In the genomic region with DNA sequence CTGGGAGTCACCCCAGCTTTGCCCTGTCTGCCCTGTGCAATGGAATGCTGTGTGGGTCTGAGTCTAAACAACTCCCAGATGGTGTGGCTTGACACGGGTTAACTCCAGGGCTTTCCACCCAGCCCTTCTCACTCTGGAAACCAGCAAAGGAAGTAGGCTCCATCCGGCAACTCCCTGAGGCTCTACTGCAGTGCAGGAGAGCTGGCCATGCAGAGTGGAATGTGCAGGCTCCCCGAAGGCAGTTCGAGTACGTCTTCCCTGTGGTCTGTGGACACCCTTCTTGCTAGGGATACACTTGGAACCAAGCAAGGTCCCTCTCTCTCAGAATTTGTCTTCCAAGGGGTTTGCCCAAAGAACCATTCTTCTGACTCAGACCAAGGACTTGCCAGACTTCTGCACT, we compare ENCODE assay signal across 8 mouse cellular contexts.
DNase-seq lines count a peak whose midpoint lies in the region; ATAC-seq and TF ChIP-seq lines count a peak whose summit lies in the region.

No protein-coding gene starts in this region.

- TF ChIP-seq POLR2A in bone marrow macrophage, adult 2 months (IDR thresholded peaks at IDR 0.05; ENCODE audit: borderline replicate concordance, low read depth, low read length), result no peak

- no peaks in the 10 kb centered on the region for H3K9me3 ChIP-seq in embryonic facial prominence, embryonic 15.5 days (replicated peaks)
- no peaks in the 10 kb centered on the region for H3K9me3 ChIP-seq in lung, embryonic 16.5 days (ENCODE audit: control insufficient read depth, low read length)

- no peak for ATAC-seq in embryonic facial prominence, embryonic 15.5 days (ENCODE audit: insufficient number of reproducible peaks, low FRiP score, low TSS enrichment, low read depth)
- peak; percentile 40 for ATAC-seq in lung, embryonic 16.5 days (ENCODE audit: low read depth)

- no peaks in the 10 kb centered on the region for H3K27me3 ChIP-seq in embryonic facial prominence, embryonic 15.5 days
- H3K27me3 ChIP-seq in lung, embryonic 16.5 days (ENCODE audit: control insufficient read depth, insufficient read depth, low read depth, low read length), result no peaks in the 10 kb centered on the region

- peak; percentile 24 for DNase-seq in kidney, adult 11 months
- no peak for DNase-seq in thymus, postnatal 36 days
- DNase-seq in layer of hippocampus, adult 11-12 months (ENCODE audit: low spot score), result no peak
- DNase-seq in gastrocnemius, adult 18-20 months (ENCODE audit: low spot score), result no peak
- DNase-seq in left cerebral cortex, postnatal 36 days (ENCODE audit: low spot score in 2 of 2), result no peak

- no peak overlapping the region for H3K4me3 ChIP-seq in bone marrow macrophage, adult 2 months (ENCODE audit: insufficient read depth, low read length)
- H3K4me3 ChIP-seq in embryonic facial prominence, embryonic 15.5 days (replicated peaks), result no peak overlapping the region
- no peak overlapping the region for H3K4me3 ChIP-seq in lung, embryonic 16.5 days (ENCODE audit: low read length)

- no peak for TF ChIP-seq CTCF in bone marrow macrophage, adult 2 months (IDR thresholded peaks at IDR 0.05; ENCODE audit: low read depth, low read length)

- H3K27ac ChIP-seq in bone marrow macrophage, adult 2 months (ENCODE audit: insufficient read depth, low read depth, low read length), result peak overlapping the region; percentile 73
- peak overlapping the region; percentile 76 for H3K27ac ChIP-seq in embryonic facial prominence, embryonic 15.5 days (replicated peaks)
- peak overlapping the region; percentile 83 for H3K27ac ChIP-seq in lung, embryonic 16.5 days (ENCODE audit: low read length)

- no peak overlapping the region for H3K4me2 ChIP-seq in embryonic facial prominence, embryonic 15.5 days (replicated peaks)
- no peak overlapping the region for H3K4me2 ChIP-seq in lung, embryonic 16.5 days (ENCODE audit: low read depth, low read length)

- peaks cover 20% of the 10 kb centered on the region for H3K4me1 ChIP-seq in bone marrow macrophage, adult 2 months (ENCODE audit: control insufficient read depth, insufficient read depth, low read length)
- H3K4me1 ChIP-seq in embryonic facial prominence, embryonic 15.5 days, result peaks cover 38% of the 10 kb centered on the region
- peaks cover 25% of the 10 kb centered on the region for H3K4me1 ChIP-seq in lung, embryonic 16.5 days (replicated peaks; ENCODE audit: control insufficient read depth, insufficient read depth, low read length)

- H3K36me3 ChIP-seq in embryonic facial prominence, embryonic 15.5 days, result peaks cover 43% of the 10 kb centered on the region
- peaks cover 4% of the 10 kb centered on the region; the same call in 1 of the 2 replicates for H3K36me3 ChIP-seq in lung, embryonic 16.5 days (ENCODE audit: control insufficient read depth, insufficient read depth, low read length)

- H3K9ac ChIP-seq in embryonic facial prominence, embryonic 15.5 days, result no peak overlapping the region
- H3K9ac ChIP-seq in lung, embryonic 16.5 days (ENCODE audit: low read length), result no peak overlapping the region; the same call in 1 of the 2 replicates

- WGBS in embryonic facial prominence, embryonic 15.5 days, result 13% methylated on average over 5 of the region's 5 CpGs
- WGBS in lung, embryonic 16.5 days, result 24% methylated on average over 5 of the region's 5 CpGs

- intact Hi-C loops in left cerebral cortex, postnatal 36 days (cut with DNase I), result no loop called here
